Mouse (Mus musculus): Measurements from ENCODE around the gene Sec24a.
"Not testable (repeated sequence)": the region's sequence is repeated elsewhere in the genome, so short reads cannot be mapped to it uniquely, and the experiment has no call there.

Sec24a gene

GRCm38 (mm10) chr11:51690597-51690996, 72.8 kb downstream of the Sec24a start:
- not testable (repeated sequence) for ATAC-seq (ENCODE audit: insufficient number of reproducible peaks, low FRiP score, low TSS enrichment)

GRCm38 (mm10) chr11:51689343-51689742, 74.1 kb downstream of the Sec24a start:
- ATAC-seq (ENCODE audit: insufficient number of reproducible peaks, low FRiP score, low TSS enrichment) = no peak

- peak; percentile 98 for ATAC-seq (ENCODE audit: insufficient number of reproducible peaks, low FRiP score, low TSS enrichment)
Observed at GRCm38 (mm10) chr11:51688330-51689328, 74.8 kb downstream of the Sec24a start, which contains the start of gene 0610009B22Rik. 0610009B22Rik (minus strand) TSS chr11:51688874.

- no peak for ATAC-seq (ENCODE audit: insufficient number of reproducible peaks, low FRiP score, low TSS enrichment)
Observed at GRCm38 (mm10) chr11:51681976-51682374, 81.5 kb downstream of the Sec24a start.

- 0 out of 2 replicates have a peak, but pooled peaks have one; percentile 36 for ATAC-seq (ENCODE audit: insufficient number of reproducible peaks, low FRiP score, low TSS enrichment)
Observed at GRCm38 (mm10) chr11:51681324-51681975, 82.0 kb downstream of the Sec24a start.

- ATAC-seq (ENCODE audit: insufficient number of reproducible peaks, low FRiP score, low TSS enrichment) = no peak
Observed at GRCm38 (mm10) chr11:51679466-51679865, 84.0 kb downstream of the Sec24a start.

- ATAC-seq (ENCODE audit: insufficient number of reproducible peaks, low FRiP score, low TSS enrichment) = no peak
Observed at GRCm38 (mm10) chr11:51677737-51678418, 85.6 kb downstream of the Sec24a start.

- no peak for ATAC-seq (ENCODE audit: insufficient number of reproducible peaks, low FRiP score, low TSS enrichment)
Observed at GRCm38 (mm10) chr11:51675386-51675785, 88.0 kb downstream of the Sec24a start.

GRCm38 (mm10) chr11:51673291-51673690, 90.1 kb downstream of the Sec24a start:
- no peak for ATAC-seq (ENCODE audit: insufficient number of reproducible peaks, low FRiP score, low TSS enrichment)

GRCm38 (mm10) chr11:51671376-51671775, 92.1 kb downstream of the Sec24a start:
- no peak for ATAC-seq (ENCODE audit: insufficient number of reproducible peaks, low FRiP score, low TSS enrichment)

GRCm38 (mm10) chr11:51670846-51671245, 92.6 kb downstream of the Sec24a start:
- ATAC-seq (ENCODE audit: insufficient number of reproducible peaks, low FRiP score, low TSS enrichment) = no peak

GRCm38 (mm10) chr11:51664747-51665146, 98.7 kb downstream of the Sec24a start:
- ATAC-seq (ENCODE audit: insufficient number of reproducible peaks, low FRiP score, low TSS enrichment) = not testable (repeated sequence)

- no peak for ATAC-seq (ENCODE audit: insufficient number of reproducible peaks, low FRiP score, low TSS enrichment)
Observed at GRCm38 (mm10) chr11:51662632-51663031, 100.8 kb downstream of the Sec24a start.

GRCm38 (mm10) chr11:51661867-51662365, 101.5 kb downstream of the Sec24a start:
- no peak for ATAC-seq (ENCODE audit: insufficient number of reproducible peaks, low FRiP score, low TSS enrichment)

GRCm38 (mm10) chr11:51658705-51659104, 104.7 kb downstream of the Sec24a start:
- no peak for ATAC-seq (ENCODE audit: insufficient number of reproducible peaks, low FRiP score, low TSS enrichment)

- ATAC-seq (ENCODE audit: insufficient number of reproducible peaks, low FRiP score, low TSS enrichment) = no peak
Observed at GRCm38 (mm10) chr11:51658291-51658690, 105.1 kb downstream of the Sec24a start.

- no peak for ATAC-seq (ENCODE audit: insufficient number of reproducible peaks, low FRiP score, low TSS enrichment)
Observed at GRCm38 (mm10) chr11:51656798-51657521, 106.5 kb downstream of the Sec24a start.

GRCm38 (mm10) chr11:51654891-51655290, 108.5 kb downstream of the Sec24a start:
- ATAC-seq (ENCODE audit: insufficient number of reproducible peaks, low FRiP score, low TSS enrichment) = no peak

GRCm38 (mm10) chr11:51653736-51654135, 109.7 kb downstream of the Sec24a start:
- no peak for ATAC-seq (ENCODE audit: insufficient number of reproducible peaks, low FRiP score, low TSS enrichment)
